Mouse (Mus musculus) intestine, embryonic 14.5 days (tissue): Measurements from ENCODE around the gene St3gal3. TPM values are rescaled to one million over a fixed set of nuclear protein-coding genes. Genes with fewer than 3 reads are reported as not detected.

Source experiments
- ATAC-seq: fragments of 200-750 bp; cut with Nextera tagmentation; replicated peaks from 2 replicates; pipeline ENCODE4 v1.8.0; 2017; ENCODE audit warnings: low read depth, moderate number of reproducible peaks, moderate TSS enrichment, moderate library complexity; ENCODE audit not compliant: low FRiP score, low TSS enrichment
- DNase-seq: peaks from one replicate; pipeline ENCODE4 v3.0.0-alpha.2; 2018; ENCODE audit warnings: low spot score
- H3K27ac ChIP-seq: fragments of 300-500 bp; sonication (generic); 2 replicates; pipeline ENCODE4 v1.5.1; 2014; ENCODE audit warnings: low read depth, mild to moderate bottlenecking, control low read depth
- H3K27me3 ChIP-seq: fragments of 300-500 bp; sonication (generic); replicated peaks from 2 replicates; pipeline ENCODE4 v1.6.1; 2014; ENCODE audit warnings: low read length, control low read depth; ENCODE audit not compliant: control insufficient read depth, insufficient read depth
- H3K36me3 ChIP-seq: fragments of 300-500 bp; sonication (generic); 2 replicates; pipeline ENCODE4 v1.6.1; 2014; ENCODE audit warnings: low read length, control low read depth; ENCODE audit not compliant: control insufficient read depth, insufficient read depth
- H3K4me1 ChIP-seq: fragments of 300-500 bp; sonication (generic); replicated peaks from 2 replicates; pipeline ENCODE4 v1.6.1; 2014; ENCODE audit warnings: low read length, control low read depth, mixed read lengths; ENCODE audit not compliant: control insufficient read depth, insufficient read depth
- H3K4me2 ChIP-seq: fragments of 300-500 bp; sonication (generic); 2 replicates; pipeline ENCODE4 v1.6.1; 2014; ENCODE audit warnings: low read length
- H3K4me3 ChIP-seq: fragments of 300-500 bp; sonication (generic); 2 replicates; pipeline ENCODE4 v1.5.1; 2014; ENCODE audit warnings: low read depth, low read length, control low read depth, mixed read lengths
- H3K9ac ChIP-seq: fragments of 300-500 bp; sonication (generic); 2 replicates; pipeline ENCODE4 v1.6.1; 2014; ENCODE audit warnings: mild to moderate bottlenecking, low read length
- H3K9me3 ChIP-seq: fragments of 300-500 bp; sonication (generic); 2 replicates; pipeline ENCODE4 v1.6.1; 2016; ENCODE audit warnings: low read length, control low read depth; ENCODE audit not compliant: control insufficient read depth
- WGBS: fragments of 180-500 bp; shearing (Covaris S2); extraction: QIAGEN DNeasy Blood & Tissue Kit; methylation state at CpG from one replicate; pipeline ENCODE4 v1.1.7; 2014; 5-methylcytosine and 5-hydroxymethylcytosine counted together
- polyA plus RNA-seq: library from polyadenylated mRNA; unstranded; fragments of >200 nt; fragmentation: Nextera tagmentation; extraction: Ambion mirVana; gene quantifications from 2 replicates; pipeline ENCODE4 v1.2.1, GENCODE M21; 2014

Gene St3gal3
- polyA plus RNA-seq, 1 experiment from 2014 or later: 4.7 TPM

DNA sequence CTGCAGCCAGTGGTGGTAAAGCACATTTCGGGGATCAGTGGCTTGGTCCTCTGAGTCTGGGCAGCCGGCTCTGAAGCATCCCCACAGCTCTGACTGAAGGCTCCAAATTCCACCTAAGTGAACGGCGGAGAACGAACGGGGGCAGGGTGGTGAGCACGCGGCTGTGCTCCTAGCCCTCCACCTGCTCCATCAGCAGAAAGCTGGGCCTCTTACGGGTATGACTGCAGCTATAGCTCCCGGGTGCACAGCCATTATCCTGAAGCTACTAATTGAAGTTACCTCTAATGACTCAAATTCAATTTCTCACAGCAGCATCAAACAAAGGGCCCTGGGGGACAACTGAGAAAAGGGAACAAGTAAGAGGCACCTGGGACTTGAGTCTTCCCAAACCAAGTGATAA is 12.4 kb upstream of the St3gal3 start:
- Histone ChIP-seq H3K4me3 (no peak overlapping the region), H3K9me3 (no peaks in the 10 kb centered on the region), H3K4me1 (no peaks in the 10 kb centered on the region), H3K4me2 (no peak overlapping the region), H3K9ac (no peak overlapping the region), H3K27ac (no peak overlapping the region), H3K36me3 (peaks cover 97% of the 10 kb centered on the region), H3K27me3 (no peaks in the 10 kb centered on the region)
- WGBS: 91% methylated on average over 10 of the region's 10 CpGs
- DNase-seq (no peak), ATAC-seq (no peak)

- no peak overlapping the region for H3K4me3 ChIP-seq
- DNase-seq (no peak), ATAC-seq (no peak)
- H3K36me3 ChIP-seq: peaks cover 96% of the 10 kb centered on the region
- H3K27me3 ChIP-seq: no peaks in the 10 kb centered on the region
- H3K27ac ChIP-seq: no peak overlapping the region
- H3K9me3 ChIP-seq: no peaks in the 10 kb centered on the region
- no peak overlapping the region for H3K9ac ChIP-seq
- 85% methylated on average over 9 of the region's 9 CpGs for WGBS
- no peaks in the 10 kb centered on the region for H3K4me1 ChIP-seq
- no peak overlapping the region for H3K4me2 ChIP-seq
These were observed 9.6 kb upstream of the St3gal3 start for GRCm38 (mm10) chr4:118144324-118144723.

DNA sequence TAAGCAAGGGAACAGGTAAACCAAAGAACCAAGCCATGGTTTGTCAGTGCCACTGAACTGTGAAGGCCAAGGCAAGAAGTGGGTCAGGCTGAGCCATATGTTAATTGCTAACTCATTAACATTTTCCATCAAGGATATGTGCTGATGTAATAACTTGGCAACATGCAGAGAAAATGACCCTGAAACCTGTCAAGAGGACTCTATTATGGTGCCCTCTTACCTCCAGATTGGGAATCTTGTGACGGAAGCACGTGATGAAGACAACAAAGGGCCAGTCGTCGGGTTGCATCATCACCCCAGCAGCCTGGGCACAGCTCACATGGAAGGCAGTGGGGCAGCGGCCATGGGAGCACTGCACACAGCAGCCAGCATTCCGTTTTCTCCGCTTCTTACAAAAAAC is 9.0 kb upstream of the St3gal3 start:
- Histone ChIP-seq H3K36me3 (peaks cover 95% of the 10 kb centered on the region), H3K4me1 (no peaks in the 10 kb centered on the region), H3K4me3 (no peak overlapping the region), H3K27ac (no peak overlapping the region), H3K9ac (no peak overlapping the region), H3K9me3 (no peaks in the 10 kb centered on the region), H3K27me3 (no peaks in the 10 kb centered on the region), H3K4me2 (no peak overlapping the region)
- DNase-seq (no peak), ATAC-seq (no peak)
- WGBS: 94% methylated on average over 7 of the region's 7 CpGs

- Histone ChIP-seq H3K27me3 (no peaks in the 10 kb centered on the region), H3K9me3 (no peaks in the 10 kb centered on the region), H3K4me3 (no peak overlapping the region), H3K27ac (no peak overlapping the region), H3K4me2 (no peak overlapping the region), H3K4me1 (no peaks in the 10 kb centered on the region), H3K36me3 (peaks cover 94% of the 10 kb centered on the region), H3K9ac (no peak overlapping the region)
- 94% methylated on average over 5 of the region's 5 CpGs for WGBS
- ATAC-seq (no peak), DNase-seq (no peak)
These were observed 6.8 kb upstream of the St3gal3 start for GRCm38 (mm10) chr4:118141511-118141910.

DNA sequence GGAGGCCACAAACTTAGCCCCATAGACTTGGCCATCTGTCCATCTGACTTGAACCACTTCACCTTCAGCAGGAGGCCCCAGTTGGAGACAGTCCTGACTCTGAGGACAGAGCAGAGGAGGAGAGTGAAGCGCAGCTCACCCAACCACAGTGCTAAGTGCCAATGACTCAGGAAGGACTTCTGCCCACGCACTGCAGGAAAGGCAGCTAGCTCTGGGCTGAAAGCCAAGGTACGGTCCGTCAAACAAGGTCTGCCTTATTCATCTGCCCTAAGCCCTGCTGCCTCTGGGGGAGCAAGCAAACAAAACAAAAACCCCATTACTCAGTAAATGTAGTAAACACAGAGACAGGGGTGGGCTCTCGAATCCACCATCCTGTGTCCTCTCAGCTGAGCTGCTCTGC is 4.2 kb upstream of the St3gal3 start:
- H3K4me2 ChIP-seq: no peak overlapping the region
- no peak overlapping the region for H3K27ac ChIP-seq
- no peaks in the 10 kb centered on the region for H3K27me3 ChIP-seq
- DNase-seq (no peak), ATAC-seq (no peak)
- peaks cover 3% of the 10 kb centered on the region for H3K4me1 ChIP-seq
- H3K9ac ChIP-seq: no peak overlapping the region
- no peak overlapping the region for H3K4me3 ChIP-seq
- H3K9me3 ChIP-seq: no peaks in the 10 kb centered on the region
- peaks cover 75% of the 10 kb centered on the region for H3K36me3 ChIP-seq
- WGBS: 76% methylated on average over 5 of the region's 5 CpGs

DNA sequence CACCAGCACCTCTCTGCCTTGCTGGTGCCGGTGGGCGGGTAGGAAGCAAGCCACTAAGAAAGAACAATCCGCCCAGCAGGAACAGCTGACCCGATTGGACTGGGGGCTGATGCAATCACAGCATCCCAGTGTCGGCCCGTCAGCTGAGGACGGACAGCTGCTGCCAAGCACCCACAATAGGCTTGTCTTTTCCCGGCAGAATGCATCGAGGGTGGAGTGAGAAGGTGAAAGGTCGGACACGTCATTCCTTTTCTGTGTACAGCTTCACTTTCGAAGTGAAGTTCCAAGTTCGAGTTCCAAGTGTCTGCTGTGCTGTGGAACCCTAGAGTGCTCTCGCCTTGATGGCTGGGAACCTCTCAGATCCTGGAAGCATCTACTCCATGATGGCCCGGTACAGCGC is 3.1 kb upstream of the St3gal3 start:
- Histone ChIP-seq H3K27me3 (no peaks in the 10 kb centered on the region), H3K36me3 (peaks cover 65% of the 10 kb centered on the region), H3K9me3 (no peaks in the 10 kb centered on the region), H3K27ac (no peak overlapping the region), H3K4me1 (peaks cover 7% of the 10 kb centered on the region), H3K9ac (no peak overlapping the region), H3K4me3 (no peak overlapping the region), H3K4me2 (no peak overlapping the region)
- no peak for DNase-seq
- no peak for ATAC-seq
- 83% methylated on average over 16 of the region's 16 CpGs for WGBS

GRCm38 (mm10) chr4:118137311-118137710 is 2.6 kb upstream of the St3gal3 start:
- Histone ChIP-seq H3K27me3 (no peaks in the 10 kb centered on the region), H3K4me1 (peaks cover 9% of the 10 kb centered on the region), H3K9ac (no peak overlapping the region), H3K27ac (no peak overlapping the region), H3K36me3 (peaks cover 59% of the 10 kb centered on the region), H3K9me3 (no peaks in the 10 kb centered on the region), H3K4me2 (no peak overlapping the region), H3K4me3 (no peak overlapping the region)
- 94% methylated on average over 10 of the region's 10 CpGs for WGBS
- no peak for ATAC-seq
- no peak for DNase-seq

DNA sequence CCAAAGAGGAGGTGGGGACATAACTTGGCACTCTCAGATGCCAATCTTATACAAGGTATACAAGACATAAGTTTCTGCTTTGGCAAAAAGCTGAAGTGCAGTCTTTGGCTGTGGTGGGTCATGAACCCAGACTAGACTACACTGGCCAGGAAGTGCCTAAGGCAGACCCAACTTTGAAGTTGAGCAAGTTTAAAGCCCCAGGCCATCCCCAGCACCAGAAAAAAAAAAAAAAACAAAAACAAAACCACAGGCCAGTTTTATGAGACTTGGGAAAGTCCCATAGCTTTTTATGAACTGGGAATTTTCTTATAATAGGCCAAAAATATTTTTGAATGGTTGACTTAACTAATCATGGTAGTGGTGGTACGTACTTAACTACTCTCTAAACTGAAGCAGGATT is 700 bp upstream of the St3gal3 start:
- Histone ChIP-seq H3K27ac (peak overlapping the region; percentile 62; the same call in 1 of the 2 replicates), H3K9ac (peak overlapping the region; percentile 79; the same call in 1 of the 2 replicates), H3K9me3 (no peaks in the 10 kb centered on the region), H3K4me1 (peaks cover 12% of the 10 kb centered on the region), H3K4me3 (peak overlapping the region; percentile 79), H3K4me2 (peak overlapping the region; percentile 81), H3K27me3 (no peaks in the 10 kb centered on the region), H3K36me3 (peaks cover 40% of the 10 kb centered on the region)
- DNase-seq (no peak), ATAC-seq (no peak)
- WGBS: 94% methylated on average over 1 of the region's 1 CpGs

GRCm38 (mm10) chr4:118131329-118131728 is 3.4 kb downstream of the St3gal3 start:
- ATAC-seq (no peak), DNase-seq (no peak)
- Histone ChIP-seq H3K4me2 (no peak overlapping the region), H3K9ac (no peak overlapping the region), H3K27me3 (no peaks in the 10 kb centered on the region), H3K27ac (no peak overlapping the region), H3K9me3 (no peaks in the 10 kb centered on the region), H3K36me3 (peaks cover 5% of the 10 kb centered on the region), H3K4me3 (no peak overlapping the region), H3K4me1 (peaks cover 12% of the 10 kb centered on the region)
- WGBS: 84% methylated on average over 5 of the region's 5 CpGs
